Mouse (Mus musculus) cerebellum, postnatal 36 days (tissue): ENCODE results near the gene Nupl2.

Source experiments
- DNase-seq, 2 experiments: peaks; one replicate each; pipeline ENCODE4 v3.0.0; 2021 to 2022; ENCODE audit warnings: mixed read lengths in 2 of 2

The Nupl2 gene

DNA sequence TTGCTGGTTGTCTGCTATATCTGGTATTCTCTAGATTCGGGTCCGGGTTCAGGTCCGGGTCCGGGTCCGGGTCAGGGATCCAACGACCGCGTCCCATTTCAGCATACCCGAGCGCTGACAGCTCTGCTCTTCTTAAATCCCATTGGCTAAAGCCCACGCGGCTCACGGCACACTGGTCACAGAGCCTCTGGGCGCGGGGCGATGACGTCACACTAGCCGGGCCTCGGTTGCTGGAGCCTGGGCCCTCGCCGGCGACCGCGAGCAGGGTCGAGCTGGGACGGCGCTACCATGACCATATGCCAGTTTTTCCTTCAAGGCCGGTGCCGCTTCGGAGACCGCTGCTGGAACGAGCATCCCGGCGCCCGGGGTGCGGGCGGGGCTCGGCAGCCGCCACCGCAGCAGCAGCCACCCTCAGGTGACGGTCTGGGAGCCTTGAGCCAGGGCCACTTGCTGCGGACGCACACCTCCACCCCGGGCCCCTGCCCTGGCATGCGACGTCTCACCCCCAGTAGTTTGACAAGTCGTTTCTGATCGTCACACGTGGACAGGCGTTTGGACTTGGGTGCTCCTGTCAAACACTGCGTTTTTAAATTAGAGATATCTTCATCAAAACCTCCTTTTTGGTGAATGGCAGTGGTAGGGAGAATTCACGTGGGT, at the start of gene Nupl2:
Gene Nupl2, plus strand, starts transcription at position 175 of the 657 bp plus-strand sequence.
- DNase-seq: peak; percentile 97

DNA sequence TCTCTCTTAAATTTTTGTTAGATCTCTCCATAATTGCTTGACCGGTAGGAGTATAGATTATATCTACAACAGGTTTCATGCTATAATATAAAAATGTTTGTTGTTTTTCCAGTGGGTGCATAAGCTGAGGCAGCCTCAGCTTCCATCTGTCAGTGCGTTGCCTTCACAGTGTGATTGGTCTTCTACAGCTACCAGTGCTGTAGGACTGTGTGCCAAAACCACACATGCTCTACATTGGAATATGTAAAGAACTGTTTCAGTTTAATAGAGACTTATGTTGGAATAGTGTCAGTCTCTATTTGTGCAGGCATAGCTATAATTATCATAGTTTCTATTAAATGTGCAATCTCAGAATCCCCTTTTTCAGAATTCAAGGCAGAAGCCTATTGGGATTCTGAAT, 42.5 kb upstream of the Nupl2 start:
- DNase-seq: no peak

GRCm38 (mm10) chr5:24124175-24124574, 40.6 kb upstream of the Nupl2 start:
- no peak for DNase-seq

DNA sequence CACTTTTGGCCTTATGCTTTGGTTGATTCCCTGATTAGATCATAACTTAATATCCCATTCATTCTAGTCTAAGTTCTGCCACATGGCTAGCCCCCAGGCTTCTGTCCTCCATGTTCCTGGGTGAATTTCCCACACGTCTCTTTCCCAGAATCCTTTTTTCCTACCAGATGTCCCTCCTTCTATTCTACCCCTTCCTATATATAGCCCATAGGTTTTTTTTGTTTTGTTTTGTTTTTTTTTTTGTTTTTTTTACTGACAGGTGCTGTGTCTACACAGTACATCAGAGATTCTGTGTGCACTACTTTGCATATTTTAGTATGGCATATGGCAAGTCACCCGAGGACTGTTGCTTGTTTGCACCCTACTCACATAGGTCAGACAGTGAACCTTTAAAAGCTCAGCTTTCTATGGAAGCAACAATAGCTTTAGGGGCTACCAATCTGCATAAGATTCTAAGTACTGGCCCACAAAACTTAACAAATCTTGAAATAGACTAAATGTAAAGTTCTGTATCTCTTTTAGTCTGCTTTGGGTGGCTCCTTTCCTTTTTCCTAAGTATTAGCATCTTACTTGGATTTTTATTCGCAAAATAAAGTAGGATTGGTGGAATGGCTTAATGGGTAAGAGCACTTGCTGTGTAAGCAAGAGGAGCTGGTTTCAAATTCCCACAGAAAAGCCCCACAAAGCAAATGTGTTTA, 40.0 kb upstream of the Nupl2 start:
- no peak for DNase-seq

DNA sequence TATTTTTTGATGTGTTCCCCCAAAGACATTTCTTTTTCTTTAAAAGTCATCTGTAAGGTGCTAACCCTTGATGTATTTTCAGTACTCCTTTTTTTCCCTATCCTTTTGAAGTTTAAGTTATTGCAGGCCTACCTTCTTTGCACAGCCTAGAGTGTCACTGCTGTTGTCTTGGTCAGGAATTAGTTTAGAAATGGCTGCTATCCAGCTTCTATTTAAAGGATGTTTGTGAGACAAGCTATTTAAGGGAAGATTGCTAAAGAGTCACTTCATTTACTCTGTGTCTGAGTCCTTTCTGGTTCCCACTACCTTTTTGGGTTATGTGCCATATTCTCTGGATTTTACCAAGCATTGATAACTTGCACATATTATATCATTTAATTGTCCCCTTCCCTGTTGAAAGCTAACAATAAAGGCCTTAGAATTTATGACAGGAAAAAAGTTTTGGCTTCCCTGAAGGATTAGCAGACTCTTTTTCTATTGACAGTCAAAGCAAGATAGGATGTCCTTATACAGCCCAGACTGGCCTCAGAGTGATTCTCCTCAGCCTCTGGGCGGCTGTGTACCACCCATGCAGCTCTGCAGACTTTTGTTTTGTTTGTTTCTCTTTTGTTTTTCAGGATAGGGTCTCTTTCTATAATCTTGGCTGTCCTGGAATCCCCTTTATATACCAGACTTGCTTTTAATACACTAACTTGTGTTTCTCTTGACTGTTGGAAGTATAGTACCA, 38.7 kb upstream of the Nupl2 start:
- DNase-seq: no peak

DNA sequence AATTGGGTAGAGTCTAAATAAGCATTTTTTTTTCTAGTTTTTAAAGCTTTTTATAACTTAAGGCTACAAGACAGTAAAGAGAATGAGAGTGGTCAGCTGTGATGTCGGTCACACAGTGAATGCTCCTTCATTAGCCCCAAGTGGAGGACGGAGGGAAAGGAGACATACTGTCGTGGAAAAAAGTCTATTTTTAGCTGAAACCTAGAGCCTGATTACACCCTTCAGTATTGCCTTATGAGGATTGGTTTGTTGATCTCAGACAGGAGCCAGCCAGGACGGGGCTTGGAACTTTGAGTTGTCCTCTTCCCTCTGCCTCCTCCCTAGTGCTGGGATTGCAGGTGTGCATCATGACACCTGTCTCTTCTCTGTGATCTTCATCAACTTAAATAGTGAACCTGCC, 37.8 kb upstream of the Nupl2 start:
- no peak for DNase-seq

DNA sequence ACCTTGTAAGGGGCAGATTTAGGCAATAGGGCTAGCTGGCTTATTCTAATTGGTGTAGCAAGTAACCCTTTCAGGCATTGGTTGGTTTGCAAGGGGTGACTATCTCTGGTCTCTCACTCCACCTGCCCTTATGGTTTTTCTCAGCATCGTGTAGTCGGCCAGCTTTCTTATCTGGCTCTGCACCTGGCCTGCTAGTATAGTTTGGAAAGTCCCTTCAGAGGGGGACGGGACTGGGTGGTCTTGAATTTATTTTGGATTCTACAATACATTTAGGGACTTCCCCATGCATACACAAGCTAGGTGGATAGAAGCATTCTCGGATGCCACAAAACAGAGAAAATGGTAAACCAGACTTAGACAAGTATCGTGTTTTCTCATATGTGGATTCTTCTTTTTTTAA, 17.8 kb upstream of the Nupl2 start:
- DNase-seq: no peak

- no peak for DNase-seq
Observed at GRCm38 (mm10) chr5:24152199-24152598, 12.6 kb upstream of the Nupl2 start.

- no peak for DNase-seq
Observed at GRCm38 (mm10) chr5:24156774-24157173, 8.0 kb upstream of the Nupl2 start.

DNA sequence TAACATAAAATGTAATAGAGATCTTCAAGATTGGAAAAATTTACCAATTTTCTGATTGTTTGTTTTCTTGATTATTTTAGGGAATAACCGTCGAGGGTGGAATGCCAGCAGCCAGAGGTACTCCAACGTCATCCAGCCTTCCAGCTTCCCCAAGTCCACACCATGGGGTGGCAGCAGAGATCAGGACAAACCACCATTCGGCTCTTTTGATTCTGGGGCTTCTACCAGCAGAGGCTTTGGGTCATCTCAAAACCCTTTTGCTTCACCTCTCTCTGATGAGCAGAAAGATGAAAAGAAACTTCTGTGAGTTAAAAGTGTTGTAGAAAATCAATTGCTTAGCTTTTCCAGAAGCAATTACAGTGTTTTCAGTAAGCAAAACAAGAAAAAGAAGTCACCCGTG, 2.5 kb downstream of the Nupl2 start:
- DNase-seq: no peak

GRCm38 (mm10) chr5:24169881-24170280, 5.1 kb downstream of the Nupl2 start:
- no peak for DNase-seq

GRCm38 (mm10) chr5:24172092-24172491, 7.3 kb downstream of the Nupl2 start:
- DNase-seq: no peak

GRCm38 (mm10) chr5:24181514-24182295, 16.9 kb downstream of the Nupl2 start:
- no peak for DNase-seq

DNA sequence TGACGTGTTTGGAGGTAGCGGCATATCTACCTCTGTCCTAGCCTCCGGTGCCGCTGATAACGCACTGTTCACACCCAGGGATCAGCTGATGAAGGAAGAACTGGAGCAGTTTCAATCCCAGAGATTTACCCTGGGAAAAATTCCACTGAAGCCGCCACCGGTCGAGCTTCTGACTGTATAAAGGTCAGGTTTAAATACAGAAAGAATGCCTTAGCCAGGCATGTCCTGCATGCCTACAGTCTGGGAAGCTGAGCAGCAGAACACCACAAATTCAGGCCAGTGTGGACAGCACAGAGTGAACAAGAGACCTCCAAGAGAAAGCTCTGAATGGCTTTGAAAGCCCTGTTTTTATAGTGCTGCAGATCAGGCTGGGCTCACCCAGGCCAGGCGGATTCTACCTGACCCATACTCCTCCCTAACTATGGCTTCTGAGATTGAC, 17.6 kb downstream of the Nupl2 start:
- no peak for DNase-seq

DNA sequence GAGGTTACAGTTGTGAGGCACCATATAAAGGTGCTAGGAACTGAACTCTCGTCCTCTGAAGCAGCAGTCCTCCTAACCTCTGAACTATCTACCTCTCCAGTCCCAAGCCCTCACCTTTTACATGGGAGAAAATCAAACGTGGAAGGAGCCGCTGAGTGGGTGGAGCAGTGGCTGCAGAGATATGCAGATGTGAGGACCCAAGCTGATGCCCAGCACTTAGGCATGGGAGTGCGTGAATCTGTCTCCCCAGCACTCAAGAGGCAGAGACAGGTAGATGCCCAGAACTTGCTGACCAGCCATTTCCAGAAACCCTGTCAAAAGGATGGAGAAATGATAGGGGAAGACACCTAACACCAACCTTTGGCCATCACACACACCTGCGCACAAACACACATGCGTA, 18.3 kb downstream of the Nupl2 start:
- no peak for DNase-seq

GRCm38 (mm10) chr5:24184011-24184410, 19.2 kb downstream of the Nupl2 start:
- DNase-seq: no peak

GRCm38 (mm10) chr5:24188476-24188875, 23.7 kb downstream of the Nupl2 start:
- DNase-seq: no peak

GRCm38 (mm10) chr5:24191821-24192220, 27.1 kb downstream of the Nupl2 start:
- DNase-seq: no peak

- DNase-seq: no peak
Observed at GRCm38 (mm10) chr5:24201006-24201405, 36.2 kb downstream of the Nupl2 start.

DNA sequence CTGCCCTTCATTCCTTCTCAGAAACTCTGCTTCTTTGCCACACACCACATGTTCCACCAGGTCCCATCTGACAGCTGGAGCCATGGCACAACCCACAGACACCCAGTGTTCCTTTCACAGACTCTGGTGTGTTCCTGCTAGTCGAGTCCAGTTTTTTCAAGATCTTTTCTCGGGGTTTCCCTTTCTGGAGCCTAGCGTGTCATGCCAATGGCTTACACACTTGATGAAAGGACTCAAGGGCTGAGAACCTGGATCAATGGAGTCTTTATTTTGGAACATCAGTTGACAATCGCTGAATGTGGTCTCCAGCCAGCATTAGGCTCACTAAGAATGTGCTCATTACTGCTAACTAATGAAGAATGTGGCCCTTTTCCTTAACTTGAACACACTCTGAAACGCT, 37.7 kb downstream of the Nupl2 start:
- DNase-seq: no peak

- DNase-seq: no peak
Observed at GRCm38 (mm10) chr5:24203266-24203665, 38.5 kb downstream of the Nupl2 start.

DNA sequence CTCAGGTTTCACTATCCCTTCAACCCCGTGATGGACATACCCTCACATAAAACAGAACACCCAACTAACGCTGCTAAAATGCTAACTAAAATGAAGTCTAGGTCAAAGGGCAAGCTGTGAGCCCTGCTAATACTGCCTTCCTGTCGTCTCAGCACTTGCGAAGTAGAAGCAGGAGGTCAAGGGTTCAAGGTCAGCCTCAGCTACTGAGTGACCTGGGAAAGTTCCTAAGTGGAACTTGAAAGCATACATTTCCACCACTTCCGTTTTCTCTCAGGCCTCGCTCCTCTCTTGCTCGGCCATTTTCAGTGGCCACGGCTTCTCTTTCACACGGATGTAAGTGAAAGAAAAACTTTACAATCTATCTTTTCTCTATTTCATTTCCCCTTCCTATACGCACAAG, 43.2 kb downstream of the Nupl2 start:
- no peak for DNase-seq

- no peak for DNase-seq
Observed at GRCm38 (mm10) chr5:24208505-24208904, 43.7 kb downstream of the Nupl2 start.
